Mouse (Mus musculus) MEL (cell line): ENCODE data around the gene Bend4. TPM values are rescaled to one million over a fixed set of nuclear protein-coding genes. Genes with fewer than 3 reads are reported as not detected.

Experiments
- DNase-seq: peaks from one replicate; pipeline ENCODE4 v3.0.0; 2011; ENCODE audit warnings: low read depth, low spot score
- H3K27ac ChIP-seq: 2 replicates; pipeline ENCODE4 v1.5.1; 2012; ENCODE audit warnings: low read depth, mild to moderate bottlenecking, control low read depth, low read length, moderate library complexity; ENCODE audit not compliant: control insufficient read depth
- H3K27me3 ChIP-seq, 2 experiments: fragments of 150-350 bp in 1 of 2; sonication (generic) in 1 of 2; 2 replicates each; pipeline ENCODE4 v1.6.1; 2012; ENCODE audit warnings: low read length in 2 of 2, mild to moderate bottlenecking in 2 of 2, improper control_type of control experiment in 1 of 2, moderate library complexity in 1 of 2; ENCODE audit not compliant: insufficient read depth in 2 of 2, control insufficient read depth in 1 of 2
- H3K36me3 ChIP-seq, 2 experiments: 2 replicates each; pipeline ENCODE4 v1.6.1; 2012 to 2014; ENCODE audit warnings: low read length in 2 of 2, improper control_type of control experiment in 1 of 2, inconsistent platforms in 1 of 2, mild to moderate bottlenecking in 1 of 2; ENCODE audit not compliant: insufficient read depth in 2 of 2, control insufficient read depth in 1 of 2
- H3K4me1 ChIP-seq, 2 experiments: fragments of 150-350 bp in 1 of 2; sonication (generic) in 1 of 2; 2 replicates each; pipeline ENCODE4 v1.6.1; 2012; ENCODE audit warnings: low read length in 2 of 2, improper control_type of control experiment in 1 of 2, mild to moderate bottlenecking in 1 of 2; ENCODE audit not compliant: insufficient read depth in 2 of 2, control insufficient read depth in 1 of 2
- H3K4me3 ChIP-seq, 2 experiments: fragments of 150-350 bp in 1 of 2; sonication (generic) in 1 of 2; 2 replicates each; pipeline ENCODE4 v1.5.1; 2012; ENCODE audit warnings: low read depth in 2 of 2, low read length in 2 of 2, mild to moderate bottlenecking in 2 of 2, moderate library complexity in 2 of 2, control low read depth in 1 of 2, improper control_type of control experiment in 1 of 2; ENCODE audit not compliant: control insufficient read depth in 1 of 2, insufficient read depth in 1 of 2
- H3K79me2 ChIP-seq: 2 replicates; pipeline ENCODE4 v1.6.1; 2012; ENCODE audit warnings: mild to moderate bottlenecking, low read length, moderate library complexity; ENCODE audit not compliant: control insufficient read depth, poor library complexity, insufficient read depth
- H3K9ac ChIP-seq: 2 replicates; pipeline ENCODE4 v1.6.1; 2012; ENCODE audit warnings: low read depth, mild to moderate bottlenecking, control low read depth, low read length, moderate library complexity; ENCODE audit not compliant: control insufficient read depth, poor library complexity, severe bottlenecking
- H3K9me3 ChIP-seq: fragments of 150-350 bp; sonication (generic); replicated peaks from 2 replicates; pipeline ENCODE4 v1.6.1; 2012; ENCODE audit warnings: mild to moderate bottlenecking, low read length, improper control_type of control experiment, moderate library complexity; ENCODE audit not compliant: insufficient read depth
- CHD1 ChIP-seq: IDR thresholded peaks from 2 replicates; pipeline ENCODE4 v1.6.1; 2012; ENCODE audit warnings: low read depth, mild to moderate bottlenecking, inconsistent platforms, low read length, improper control_type of control experiment
- CHD2 ChIP-seq: IDR thresholded peaks from 2 replicates; pipeline ENCODE4 v1.6.1; 2011; ENCODE audit warnings: low read length, improper control_type of control experiment
- E2F4 ChIP-seq: IDR thresholded peaks from 2 replicates; pipeline ENCODE4 v1.6.1; 2011; ENCODE audit warnings: low read depth, low read length, improper control_type of control experiment, borderline replicate concordance
- EP300 ChIP-seq, 2 experiments: IDR thresholded peaks; 2 replicates each; pipeline ENCODE4 v1.6.1; 2011; ENCODE audit warnings: improper control_type of control experiment in 2 of 2, low read length in 2 of 2, low read depth in 1 of 2, mild to moderate bottlenecking in 1 of 2
- GATA1 ChIP-seq: IDR thresholded peaks from 2 replicates; pipeline ENCODE4 v1.6.1; 2011; ENCODE audit warnings: low read depth, low read length, improper control_type of control experiment
- KAT2A ChIP-seq: conservative IDR thresholded peaks from 2 replicates; pipeline ENCODE4 v1.6.1; 2012; ENCODE audit warnings: low read depth, low read length, improper control_type of control experiment, inconsistent platforms
- MAFK ChIP-seq: IDR thresholded peaks from 2 replicates; pipeline ENCODE4 v1.6.1; 2011; ENCODE audit warnings: low read depth, mild to moderate bottlenecking, low read length, improper control_type of control experiment, borderline replicate concordance
- MAX ChIP-seq: IDR thresholded peaks from 2 replicates; pipeline ENCODE4 v1.6.1; 2011; ENCODE audit warnings: low read length, improper control_type of control experiment
- MEF2A ChIP-seq: IDR thresholded peaks from 2 replicates; pipeline ENCODE4 v1.6.1; 2014; ENCODE audit warnings: low read depth, mild to moderate bottlenecking, inconsistent platforms, low read length, improper control_type of control experiment; ENCODE audit not compliant: poor library complexity, insufficient replicate concordance, severe bottlenecking; ENCODE audit errors: extremely low read depth
- MXI1 ChIP-seq: IDR thresholded peaks from 2 replicates; pipeline ENCODE4 v1.6.1; 2011; ENCODE audit warnings: mild to moderate bottlenecking, low read depth, low read length, improper control_type of control experiment
- MYB ChIP-seq: IDR thresholded peaks from 2 replicates; pipeline ENCODE4 v1.6.1; 2011; ENCODE audit warnings: mild to moderate bottlenecking, low read depth, low read length, improper control_type of control experiment
- POLR2A ChIP-seq, 2 experiments: IDR thresholded peaks; 2 replicates each; pipeline ENCODE4 v1.6.1; 2011 to 2012; ENCODE audit warnings: low read length in 2 of 2, mild to moderate bottlenecking in 2 of 2, control low read depth in 1 of 2, improper control_type of control experiment in 1 of 2, low read depth in 1 of 2, moderate library complexity in 1 of 2; ENCODE audit not compliant: control insufficient read depth in 1 of 2, insufficient read depth in 1 of 2, poor library complexity in 1 of 2
- RAD21 ChIP-seq: IDR thresholded peaks from 2 replicates; pipeline ENCODE4 v1.6.1; 2011; ENCODE audit warnings: mild to moderate bottlenecking, low read depth, low read length, improper control_type of control experiment
- SMC3 ChIP-seq: IDR thresholded peaks from 2 replicates; pipeline ENCODE4 v1.6.1; 2011; ENCODE audit warnings: low read depth, low read length, improper control_type of control experiment
- UBTF ChIP-seq: IDR thresholded peaks from 2 replicates; pipeline ENCODE4 v1.6.1; 2012; ENCODE audit warnings: low read depth, mild to moderate bottlenecking, inconsistent platforms, low read length, improper control_type of control experiment, moderate library complexity, borderline replicate concordance; ENCODE audit not compliant: insufficient read depth
- USF2 ChIP-seq, 2 experiments: IDR thresholded peaks; 2 replicates each; pipeline ENCODE4 v1.6.1; 2011 to 2012; ENCODE audit warnings: improper control_type of control experiment in 2 of 2, low read length in 2 of 2, borderline replicate concordance in 1 of 2, inconsistent platforms in 1 of 2, low read depth in 1 of 2, mild to moderate bottlenecking in 1 of 2; ENCODE audit not compliant: insufficient read depth in 1 of 2
- ZMIZ1 ChIP-seq: IDR thresholded peaks from 2 replicates; pipeline ENCODE4 v1.6.1; 2012; ENCODE audit warnings: low read depth, mild to moderate bottlenecking, inconsistent platforms, low read length, improper control_type of control experiment, moderate library complexity
- polyA plus RNA-seq, 2 experiments: library from polyadenylated mRNA; stranded (reverse) in 1 of 2; unstranded in 1 of 2; fragments of >175 nt in 1 of 2; fragments of >200 nt in 1 of 2; gene quantifications; 2 replicates each; pipeline versions ENCODE4 v1.2.1 to v1.2.4; 2012; ENCODE audit warnings: low replicate concordance in 2 of 2, low read depth in 1 of 2; ENCODE audit not compliant: insufficient read length in 2 of 2, insufficient read depth in 1 of 2, missing spikeins in 1 of 2
- total RNA-seq: library from RNA; depleted of rRNA; stranded (reverse); fragments of 300-350 nt; gene quantifications from 2 replicates; pipeline ENCODE4 v1.2.3, GENCODE M21; 2012

The Bend4 gene
- total and polyA plus RNA-seq, 3 experiments: not detected

DNA sequence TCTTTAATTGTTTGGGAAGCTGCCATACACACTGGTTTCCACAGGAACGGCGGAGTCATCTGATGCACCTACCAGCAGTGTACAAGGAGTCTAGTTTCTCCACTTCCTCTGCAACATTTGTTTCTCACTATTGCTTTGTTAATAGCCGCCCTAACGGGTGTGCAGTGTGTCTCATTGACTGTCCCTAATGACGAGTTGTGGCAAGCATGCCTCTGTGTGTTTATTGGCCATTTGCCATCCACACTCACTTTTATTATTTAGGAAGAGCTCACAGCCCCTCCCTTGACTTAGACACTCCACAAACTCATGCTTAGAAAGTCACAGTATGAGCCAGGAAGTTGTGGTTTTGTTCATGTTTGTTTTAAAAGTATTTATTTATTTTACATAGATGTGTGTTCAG lies 45.0 kb upstream of the Bend4 start:
- no peak for DNase-seq

DNA sequence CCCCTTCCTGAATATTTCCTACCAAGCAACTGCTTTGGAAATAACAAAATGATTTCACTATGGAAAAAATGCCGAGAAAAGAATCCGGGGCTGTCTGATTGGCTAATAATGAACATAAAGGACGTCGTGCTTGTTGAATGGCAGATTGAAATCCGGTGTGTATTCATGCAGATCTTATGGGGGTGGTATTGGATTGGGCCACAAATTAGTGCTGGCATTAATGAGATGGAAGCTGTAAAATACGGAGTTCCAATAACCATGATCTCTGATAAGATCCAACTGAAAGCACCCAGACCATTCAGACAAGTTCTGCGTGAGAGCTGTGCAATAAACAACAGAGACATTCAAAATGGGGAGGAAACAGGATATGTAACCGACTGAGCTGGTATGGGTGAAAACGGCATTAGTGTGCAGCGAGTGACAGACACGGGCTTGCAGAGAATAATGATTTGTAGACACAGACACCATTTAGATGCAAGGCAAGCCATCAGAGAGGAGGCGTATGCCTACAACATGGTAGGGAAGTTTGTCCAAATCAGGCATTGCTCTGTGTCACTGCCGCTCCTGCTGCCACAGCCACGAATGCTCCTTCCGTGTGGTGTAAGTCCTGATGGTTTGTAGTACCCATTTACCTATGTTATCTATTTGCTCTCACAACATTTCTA lies 38.9 kb upstream of the Bend4 start:
- Histone ChIP-seq H3K27ac (no peak overlapping the region), H3K27me3 (no peaks in the 10 kb centered on the region), H3K9ac (no peak overlapping the region), H3K4me3 (no peak overlapping the region), H3K9me3 (no peaks in the 10 kb centered on the region), H3K4me1 (no peaks in the 10 kb centered on the region), H3K36me3 (no peaks in the 10 kb centered on the region), H3K79me2 (no peaks in the 10 kb centered on the region)
- no peak for DNase-seq
- TF ChIP-seq CHD1 (no peak), UBTF (no peak), EP300 (IDR thresholded peaks at IDR 0.05; ENCODE audit: low read depth in 1 of 2, low read length in 2 of 2) (no peak), POLR2A (IDR thresholded peaks at IDR 0.05; ENCODE audit: control insufficient read depth in 1 of 2, insufficient read depth in 1 of 2, low read depth in 1 of 2, low read length in 2 of 2, poor library complexity in 1 of 2) (no peak), GATA1 (no peak), USF2 (IDR thresholded peaks at IDR 0.05; ENCODE audit: borderline replicate concordance in 1 of 2, insufficient read depth in 1 of 2, low read depth in 1 of 2, low read length in 2 of 2) (no peak), MEF2A (no peak), MAX (no peak), E2F4 (no peak), MAFK (no peak), CHD2 (no peak)

More for the DNA sequence above, 45.0 kb upstream of the Bend4 start:
- Histone ChIP-seq H3K79me2 (no peaks in the 10 kb centered on the region), H3K9ac (no peak overlapping the region), H3K9me3 (no peaks in the 10 kb centered on the region), H3K36me3 (no peaks in the 10 kb centered on the region), H3K4me1 (no peaks in the 10 kb centered on the region), H3K4me3 (no peak overlapping the region), H3K27me3 (no peaks in the 10 kb centered on the region), H3K27ac (no peak overlapping the region)
- TF ChIP-seq MXI1 (no peak), MYB (no peak), KAT2A (no peak), RAD21 (no peak), EP300 (IDR thresholded peaks at IDR 0.05; ENCODE audit: low read depth in 1 of 2, low read length in 2 of 2) (no peak), MAX (no peak), POLR2A (IDR thresholded peaks at IDR 0.05; ENCODE audit: control insufficient read depth in 1 of 2, insufficient read depth in 1 of 2, low read depth in 1 of 2, low read length in 2 of 2, poor library complexity in 1 of 2) (no peak), SMC3 (no peak), ZMIZ1 (no peak), CHD2 (no peak)
